Mouse (Mus musculus): ENCODE measurements around the gene Casp8ap2.

The Casp8ap2 gene

DNA sequence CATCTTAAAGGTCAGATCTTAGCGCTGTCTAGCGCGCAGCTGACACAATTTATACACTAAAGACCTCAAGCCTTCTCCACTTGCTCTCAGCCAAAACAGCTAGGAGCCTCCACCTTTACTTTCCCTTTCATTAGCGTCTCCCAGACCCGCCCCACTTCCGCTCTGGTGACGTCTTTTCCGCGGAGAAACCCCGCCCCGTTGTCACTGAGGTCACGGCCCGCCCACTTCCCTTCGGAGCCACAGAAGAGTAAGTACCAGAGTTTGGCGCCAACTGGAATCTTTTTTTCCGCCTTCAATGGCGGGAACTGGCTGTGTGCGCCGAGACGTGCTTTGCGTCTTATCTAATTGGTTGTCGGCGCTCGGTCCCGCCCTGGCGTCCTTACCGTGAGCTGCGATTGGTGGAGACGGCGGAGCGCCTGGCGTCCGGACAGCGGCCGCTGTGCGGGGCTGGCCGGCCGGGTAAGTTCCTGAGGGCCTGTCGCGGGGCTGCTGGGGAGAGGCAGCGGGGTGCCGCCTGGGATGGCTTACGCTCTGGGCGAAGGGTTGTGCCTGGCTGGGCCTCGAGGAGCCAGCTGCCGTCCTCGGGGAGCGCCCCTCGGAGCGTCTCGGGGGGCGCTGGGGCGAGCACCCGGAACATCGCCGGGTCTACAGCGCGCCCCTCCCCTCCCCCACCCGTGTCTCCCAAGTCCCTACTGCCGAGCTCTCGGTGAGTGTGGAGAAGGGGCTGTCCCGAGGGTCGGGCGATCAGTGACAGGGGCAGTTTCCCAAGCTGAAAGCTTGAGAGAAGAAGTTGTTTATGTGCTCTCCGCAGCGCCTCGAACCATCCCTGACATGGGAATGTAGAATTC, at the start of gene Casp8ap2:
Gene Casp8ap2 (plus strand): TSS at position 418 of the 848 bp plus-strand sequence.
- peak; percentile 97 to 98 for DNase-seq

DNA sequence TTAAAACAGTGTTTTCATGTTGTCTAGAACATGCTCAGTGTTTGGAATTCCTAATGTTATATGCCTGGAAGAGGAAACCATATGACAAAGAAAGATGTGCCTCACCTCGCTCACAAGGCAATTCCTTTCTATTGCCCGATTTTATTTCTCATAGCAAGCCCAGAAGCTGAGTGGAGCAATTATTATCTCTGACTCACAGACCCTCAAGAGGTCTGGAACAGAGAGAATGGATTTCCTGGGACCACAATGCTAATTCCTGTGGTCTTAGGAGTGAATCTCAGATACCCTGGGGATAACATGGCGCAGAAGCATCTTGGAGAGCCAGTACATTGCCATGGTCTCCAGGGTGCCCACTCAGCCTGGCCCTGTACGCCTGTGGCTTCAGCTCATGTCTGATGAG, 46.2 kb upstream of the Casp8ap2 start:
- DNase-seq = no peak

DNA sequence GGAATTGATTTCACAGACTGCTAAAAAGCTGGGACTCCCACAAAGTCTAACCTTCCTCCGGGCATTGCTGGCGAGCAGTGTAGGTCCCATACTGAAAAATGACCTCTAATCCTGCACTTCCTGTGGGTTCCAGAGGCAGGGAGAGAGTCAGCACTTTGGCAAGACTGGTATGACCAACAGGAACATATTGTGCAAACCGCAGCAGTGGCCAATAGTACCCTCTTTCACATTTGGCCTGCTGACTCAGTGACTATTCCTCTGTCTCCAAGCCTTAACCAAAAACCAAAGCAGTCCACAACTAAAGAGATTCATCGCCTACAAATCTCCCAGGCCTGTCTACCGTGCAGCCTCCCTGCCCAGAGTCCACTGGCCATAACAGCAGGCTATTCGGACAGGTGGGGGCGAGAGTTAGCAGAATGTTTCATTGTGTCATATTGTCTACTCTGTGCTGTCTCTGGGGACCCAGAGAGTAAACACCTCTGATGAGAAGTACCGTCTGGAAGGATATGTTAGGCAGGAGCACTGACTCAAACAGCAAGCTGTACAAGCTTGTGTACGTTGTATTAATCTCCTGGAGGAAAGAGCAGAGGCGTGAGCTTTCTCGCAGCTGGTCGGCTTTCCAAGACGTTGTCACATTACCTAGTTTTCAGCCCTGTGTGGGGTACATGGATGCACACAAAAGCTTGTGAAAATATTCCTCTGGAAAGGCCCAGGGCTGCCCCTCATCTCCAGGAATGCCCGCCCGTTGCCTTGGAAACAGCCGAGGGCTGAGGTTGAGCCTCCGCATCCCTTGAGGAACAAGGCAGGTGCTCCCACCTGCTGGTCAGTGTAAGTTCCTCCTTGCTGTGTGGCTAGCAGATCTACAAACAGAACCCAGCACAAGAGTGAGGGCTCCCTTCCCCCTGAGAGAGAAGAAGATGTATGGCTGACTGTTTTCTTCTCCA, 45.0 kb upstream of the Casp8ap2 start:
- peak; percentile 32 to 34 for DNase-seq

DNA sequence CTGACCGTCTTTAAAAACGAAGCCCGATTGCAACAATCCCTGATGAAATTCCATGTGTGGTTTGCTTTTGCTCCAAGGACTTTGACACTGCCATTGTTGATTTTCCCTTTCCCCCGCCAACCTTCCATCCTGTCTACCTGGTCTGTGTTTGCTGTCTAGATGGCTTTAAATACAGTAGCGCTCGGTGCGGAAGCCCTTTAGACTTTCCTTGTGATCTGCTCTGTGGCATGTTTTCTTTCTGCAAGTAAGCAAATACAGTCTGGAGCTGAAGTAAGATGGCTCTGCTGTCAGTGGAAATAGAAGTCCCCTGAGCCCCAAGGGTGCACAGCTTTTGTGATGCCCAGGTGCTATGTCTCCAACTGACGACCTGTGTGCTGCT, 44.3 kb upstream of the Casp8ap2 start:
- DNase-seq = no peak

DNA sequence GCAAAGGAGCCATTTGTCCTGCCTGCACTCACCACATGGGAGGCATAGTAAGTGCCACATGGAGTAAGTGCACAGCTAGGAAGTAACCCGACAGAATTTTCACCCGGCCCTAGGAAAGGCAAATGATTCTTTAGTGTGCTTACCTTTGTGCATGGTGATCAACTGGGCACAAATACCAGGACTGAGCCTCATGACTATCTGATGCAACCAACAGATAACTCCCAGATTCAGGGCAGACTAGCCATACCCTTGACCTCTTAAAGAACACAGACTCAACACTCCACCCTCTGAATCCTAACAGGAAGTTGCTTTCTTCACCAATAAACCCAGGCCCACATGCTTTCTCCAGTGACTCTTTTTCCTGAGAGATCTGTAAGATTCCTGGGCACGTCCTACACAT, 43.8 kb upstream of the Casp8ap2 start:
- no peak for DNase-seq

DNA sequence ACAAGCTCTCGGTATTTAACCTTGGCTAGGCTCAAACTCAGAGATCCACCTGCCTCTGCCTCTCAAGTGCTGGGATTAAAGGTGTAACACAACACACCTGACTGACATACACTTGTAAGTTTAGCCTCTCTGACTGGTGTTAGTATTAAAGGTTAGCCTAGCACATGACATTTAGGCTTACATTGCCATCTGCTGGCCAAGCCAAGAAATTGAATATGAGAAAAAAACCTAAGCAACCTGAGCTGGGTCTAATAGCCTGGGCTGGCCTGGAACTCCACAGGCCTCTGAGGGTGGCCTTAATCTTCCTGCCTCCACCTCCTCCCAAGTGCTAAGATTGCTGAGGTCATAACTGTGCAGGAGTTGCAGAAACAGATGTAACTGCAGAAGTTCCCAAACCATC, 43.1 kb upstream of the Casp8ap2 start:
- DNase-seq = peak; percentile 29 to 61

DNA sequence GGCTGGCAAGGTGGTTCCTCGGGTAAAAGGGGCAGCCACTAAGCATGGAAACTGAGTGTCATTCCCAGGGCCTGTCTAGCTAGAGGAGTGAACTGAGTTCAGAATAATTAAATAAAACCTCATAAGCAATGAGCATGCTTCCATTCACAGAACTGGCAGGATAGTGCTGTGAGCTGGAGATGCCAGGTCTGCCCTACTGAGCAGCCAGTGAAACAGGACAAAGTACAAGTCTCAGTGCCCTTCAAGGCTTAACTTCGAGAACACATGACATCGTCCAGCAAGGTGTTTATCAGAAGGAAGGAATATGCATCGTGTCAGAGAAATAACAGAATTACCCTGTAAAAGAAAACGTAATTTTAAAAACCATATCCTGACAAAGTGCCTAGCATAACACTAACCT, 41.7 kb upstream of the Casp8ap2 start:
- no peak for DNase-seq

DNA sequence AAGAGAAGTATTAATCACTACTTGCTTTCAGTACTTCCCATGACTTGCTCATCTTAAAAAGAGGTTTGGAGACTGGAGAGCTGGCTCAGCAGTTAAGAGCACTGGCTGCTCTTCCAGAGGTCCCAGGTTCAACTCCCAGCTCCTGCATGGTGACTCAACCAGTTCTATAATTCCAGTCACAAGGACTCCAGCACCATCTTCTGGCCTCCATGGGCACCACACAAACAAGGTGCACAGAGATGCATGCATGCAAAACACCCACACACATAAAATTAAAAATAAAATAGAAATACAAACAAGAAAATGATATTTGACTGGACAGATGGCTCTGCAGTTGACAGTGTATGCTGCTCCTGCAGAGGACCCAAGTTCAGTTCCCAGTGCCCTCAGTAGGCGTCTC, 40.6 kb upstream of the Casp8ap2 start:
- no peak for DNase-seq

DNA sequence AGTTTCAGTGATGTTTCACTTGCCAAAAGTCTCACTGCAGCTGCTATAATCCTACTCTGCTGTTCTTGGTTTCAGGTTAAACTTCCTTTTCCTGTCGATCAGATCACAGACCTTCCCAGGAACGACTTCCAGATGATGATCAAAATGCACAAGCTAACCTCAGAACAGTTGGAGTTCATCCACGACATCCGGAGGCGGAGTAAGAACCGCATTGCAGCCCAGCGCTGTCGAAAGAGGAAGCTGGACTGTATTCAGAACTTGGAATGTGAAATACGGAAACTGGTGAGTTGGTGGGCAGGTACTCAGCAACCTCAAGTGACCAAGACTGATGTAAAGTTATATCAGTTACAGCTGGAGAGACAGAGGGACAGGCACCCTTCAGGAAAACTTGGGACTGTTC, 40.1 kb upstream of the Casp8ap2 start:
- DNase-seq = no peak

DNA sequence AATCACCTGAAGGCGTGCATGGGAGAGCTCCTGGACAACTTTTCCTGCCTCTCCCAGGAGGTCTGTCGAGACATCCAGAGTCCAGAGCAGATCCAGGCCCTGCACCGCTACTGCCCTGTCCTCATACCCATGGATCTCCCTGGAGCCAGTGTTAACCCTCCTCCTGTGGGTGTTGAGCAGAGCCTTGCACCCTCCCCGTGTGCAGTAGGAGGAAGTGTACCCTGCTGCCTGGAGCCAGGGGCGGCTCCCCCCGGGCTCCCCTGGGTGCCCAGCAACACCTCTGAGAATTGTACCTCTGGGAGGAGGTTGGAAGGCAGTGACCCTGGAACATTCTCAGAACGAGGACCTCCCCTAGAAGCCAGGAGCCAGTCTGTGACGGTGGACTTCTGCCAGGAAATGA, 35.4 kb upstream of the Casp8ap2 start:
- DNase-seq = no peak

DNA sequence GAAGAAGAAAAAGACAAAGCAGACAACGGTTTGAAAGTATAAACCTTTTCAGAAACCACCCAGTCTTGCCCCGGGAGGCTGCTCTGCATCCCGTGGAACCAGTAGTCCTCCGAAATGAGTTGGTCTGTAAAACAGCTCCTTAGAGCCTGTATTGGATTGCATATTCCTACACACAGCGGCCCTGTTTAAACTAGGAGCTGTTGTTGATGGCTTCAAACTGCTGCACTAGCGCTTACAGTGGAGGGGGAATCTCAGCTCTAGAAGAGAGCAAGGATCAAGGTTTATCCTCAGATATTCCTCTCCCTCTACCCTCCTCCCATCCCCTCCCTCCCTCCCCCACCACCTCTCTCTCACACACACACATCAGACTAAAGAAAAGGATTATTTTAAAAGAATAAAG, 31.1 kb upstream of the Casp8ap2 start:
- DNase-seq = no peak

DNA sequence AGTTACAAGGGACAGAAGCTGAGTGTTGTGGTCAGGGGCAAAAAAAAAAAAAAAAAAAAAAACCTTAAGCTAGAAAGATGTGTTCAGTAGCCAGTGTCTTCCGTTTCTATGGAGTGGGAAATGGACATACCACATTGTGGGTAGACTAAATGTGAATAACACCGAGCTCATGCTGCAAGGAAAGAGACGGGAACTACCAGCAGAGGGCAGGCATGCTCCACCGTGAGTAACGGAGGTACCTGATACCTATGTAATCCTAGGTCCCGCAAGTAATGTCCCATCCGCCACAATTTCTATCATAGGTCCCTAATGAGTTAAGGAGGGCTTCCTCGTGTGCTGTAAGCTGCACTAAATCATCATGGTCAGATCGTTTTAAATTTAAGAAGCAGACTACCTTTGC, 28.7 kb upstream of the Casp8ap2 start:
- DNase-seq = peak; percentile 64 to 67

DNA sequence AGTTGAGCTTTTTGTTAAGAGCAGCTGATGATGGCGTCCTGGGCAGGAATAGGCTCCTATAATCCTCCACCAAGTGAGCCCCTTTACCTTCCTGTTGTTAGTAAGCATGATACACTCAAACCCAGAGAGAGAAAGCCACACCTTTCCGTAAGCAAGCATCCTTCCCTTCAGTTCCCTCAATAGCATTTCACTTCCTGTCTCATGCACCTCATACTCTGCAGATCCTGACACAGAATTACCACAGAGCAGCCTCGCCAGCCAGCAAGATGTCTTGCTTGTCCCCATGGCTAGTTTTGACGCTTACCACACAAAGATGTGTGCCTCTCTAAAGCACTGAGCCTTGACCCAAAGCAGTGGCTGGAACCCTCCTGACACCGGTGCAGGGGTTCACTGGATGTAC, 27.7 kb upstream of the Casp8ap2 start:
- no peak for DNase-seq

DNA sequence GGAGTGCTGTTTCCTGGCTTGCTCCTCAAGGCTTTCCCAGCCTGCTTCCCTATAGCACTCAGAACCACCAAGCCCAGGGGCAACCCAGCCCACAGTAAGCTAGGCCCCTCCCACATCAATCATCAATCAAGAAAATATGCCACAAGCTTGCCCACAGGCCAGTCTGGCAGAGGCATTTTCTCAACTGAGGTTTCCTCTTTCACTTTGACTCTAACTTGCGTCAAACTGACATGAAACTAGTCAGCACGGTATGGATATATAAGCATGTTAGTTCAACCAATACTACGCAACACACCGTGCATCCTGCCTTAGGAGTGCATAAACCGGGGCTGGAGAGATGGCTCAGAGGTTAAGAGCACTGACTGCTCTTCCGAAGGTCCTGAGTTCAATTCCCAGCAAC, 27.0 kb upstream of the Casp8ap2 start:
- no peak for DNase-seq

DNA sequence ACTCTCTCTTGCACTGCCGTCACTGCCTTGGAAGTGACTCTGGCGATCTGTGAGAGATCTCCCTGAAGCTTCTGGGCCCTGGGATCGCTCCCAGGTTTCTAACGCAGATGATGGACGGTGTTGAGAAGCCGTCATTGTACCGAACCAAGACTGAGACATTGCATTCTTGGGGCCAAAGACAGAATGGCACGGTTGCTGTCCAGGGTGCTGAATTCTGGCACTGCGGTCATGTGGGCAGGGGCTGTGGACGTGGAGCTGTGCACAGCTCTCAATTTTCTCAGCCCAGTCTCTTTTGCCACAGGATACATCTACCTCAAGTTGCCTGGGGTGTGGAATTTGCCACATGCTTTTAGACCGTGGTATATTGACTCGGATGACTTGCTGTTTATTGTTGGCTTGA, 14.1 kb upstream of the Casp8ap2 start:
- no peak for DNase-seq

DNA sequence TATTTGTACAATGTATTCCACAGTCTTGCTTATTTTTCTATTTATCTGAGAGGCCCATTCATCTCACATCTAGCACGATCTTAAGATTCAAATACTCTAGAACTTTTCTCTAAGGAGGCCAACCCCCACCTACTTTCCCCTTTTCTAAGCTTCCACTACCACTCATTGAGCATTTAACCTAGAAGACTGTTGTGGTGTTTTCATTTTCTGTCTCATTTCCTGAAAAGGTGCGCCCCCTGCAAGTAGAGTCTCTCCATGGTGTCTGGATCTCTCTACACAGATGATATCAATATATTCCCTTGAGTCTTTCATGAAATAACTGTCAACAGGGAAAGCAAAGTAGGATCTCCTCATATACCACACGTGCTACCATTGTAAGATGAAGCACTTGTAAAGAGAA, 12.6 kb upstream of the Casp8ap2 start, which contains the start of gene Gja10:
Gene Gja10 (minus strand): TSS at position 101 of the 400 bp plus-strand sequence.
- DNase-seq = no peak

DNA sequence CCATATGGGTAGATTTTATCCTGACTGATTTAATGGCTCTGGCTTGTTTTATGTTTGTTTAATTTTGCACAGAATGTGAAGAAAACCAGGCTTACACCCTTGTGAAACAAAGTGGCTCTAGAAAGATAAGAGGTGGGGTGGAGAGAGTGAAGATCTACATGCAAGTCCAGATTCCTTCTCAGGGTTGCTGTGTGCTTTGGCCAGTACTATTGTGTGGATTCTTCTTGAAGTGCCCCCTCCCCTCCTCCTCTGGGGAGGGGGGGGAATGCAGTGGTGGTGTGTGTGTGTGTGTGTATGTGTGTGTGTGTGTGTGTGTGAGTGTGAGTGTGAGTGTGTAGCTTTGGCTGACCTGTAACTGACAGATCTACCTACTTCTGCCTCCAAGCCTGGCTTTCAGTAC, 6.4 kb downstream of the Casp8ap2 start:
- DNase-seq = no peak

DNA sequence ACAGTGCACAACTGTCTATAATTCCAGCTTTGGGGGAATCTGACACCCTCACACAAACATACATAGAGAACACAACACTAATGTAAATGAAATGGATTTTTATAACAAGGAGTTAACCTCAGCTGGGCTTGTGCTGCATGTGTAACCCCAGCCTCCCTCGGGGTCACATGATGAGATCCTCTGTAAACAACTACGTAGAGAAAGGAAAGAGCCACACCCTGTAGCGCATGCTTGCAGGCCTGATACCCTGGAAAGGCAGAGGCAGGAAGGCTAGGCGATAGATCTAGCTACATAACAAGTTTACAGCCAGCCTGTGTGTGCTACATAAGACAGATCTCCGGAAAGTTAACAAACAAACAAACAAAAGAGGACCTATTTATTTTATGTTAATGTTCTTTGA, 36.4 kb downstream of the Casp8ap2 start:
- no peak for DNase-seq

DNA sequence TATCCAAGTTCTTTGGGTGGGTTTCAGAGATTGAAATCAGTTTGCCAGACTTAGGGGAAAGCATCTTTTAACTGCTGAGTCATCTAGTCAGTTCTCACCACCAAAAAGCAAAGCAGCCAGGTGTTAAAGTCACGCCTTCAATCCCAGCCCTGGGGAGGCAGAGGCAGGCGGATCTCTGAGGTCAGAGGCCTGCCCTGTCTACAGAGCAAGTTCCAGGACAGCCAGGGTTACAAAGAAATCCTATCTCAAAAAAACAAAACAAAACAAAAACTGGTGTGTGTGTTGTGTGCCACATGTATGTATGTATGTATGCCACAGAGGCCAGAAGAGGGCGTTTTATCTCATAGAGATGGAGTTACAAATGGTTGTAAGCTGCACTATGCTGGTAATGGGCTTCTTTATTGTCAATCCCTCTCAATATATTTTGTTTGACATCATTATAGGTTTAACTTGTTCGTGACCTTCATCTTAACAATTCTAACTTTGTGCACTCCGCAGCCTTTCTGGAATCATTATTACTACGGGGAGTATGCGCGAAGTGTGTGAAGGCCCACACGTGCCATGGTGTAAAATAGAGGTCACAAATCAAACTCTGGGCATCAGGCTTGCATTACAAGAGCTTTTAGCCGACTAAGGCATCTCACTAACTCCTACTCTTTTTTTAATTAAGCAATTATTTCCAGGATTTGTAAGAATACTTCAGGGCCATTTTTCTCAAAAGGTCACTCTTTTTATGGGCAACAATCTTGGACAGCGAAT, 41.1 kb downstream of the Casp8ap2 start:
- DNase-seq = peak; percentile 9 to 11

DNA sequence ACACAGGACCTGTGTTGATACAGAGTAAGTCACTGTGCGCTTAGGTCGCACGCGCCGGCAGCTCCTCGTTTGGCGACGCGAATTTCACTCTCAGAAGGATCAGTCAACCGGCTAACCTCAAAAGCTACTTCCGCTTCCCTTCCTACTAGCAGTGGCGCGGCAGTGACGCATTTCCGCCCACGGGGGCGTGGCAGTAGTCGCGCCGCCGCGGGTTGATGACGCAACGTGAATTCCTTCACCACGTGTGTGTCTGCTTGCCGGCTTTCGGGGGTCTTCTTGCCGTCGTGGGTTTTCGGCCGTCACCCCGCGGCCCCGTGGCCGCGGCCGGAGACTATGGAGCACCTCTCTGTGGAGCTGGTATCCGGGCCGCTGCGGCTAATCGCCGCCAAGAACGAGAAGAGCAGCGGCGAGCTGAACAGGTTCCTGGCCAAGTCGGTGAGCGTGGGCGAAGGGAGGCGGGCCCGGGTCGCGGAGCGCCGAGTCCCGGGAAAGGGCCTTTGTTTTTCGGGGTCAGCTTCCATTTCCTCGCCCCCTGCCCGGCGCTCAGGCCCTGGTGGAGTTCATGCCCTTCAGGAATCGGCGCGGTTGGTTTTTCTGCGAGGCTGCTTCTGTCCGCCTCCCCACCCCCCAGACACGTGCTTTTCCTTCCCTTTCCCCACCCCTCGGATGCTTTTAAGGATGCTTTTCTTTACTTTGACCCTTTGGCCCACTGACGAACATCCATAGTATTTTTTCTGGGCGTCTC, 41.8 kb downstream of the Casp8ap2 start, which contains the start of gene Mdn1:
Gene Mdn1 (plus strand): TSS at position 202 of the 745 bp plus-strand sequence.
- DNase-seq = peak; percentile 96 to 98

DNA sequence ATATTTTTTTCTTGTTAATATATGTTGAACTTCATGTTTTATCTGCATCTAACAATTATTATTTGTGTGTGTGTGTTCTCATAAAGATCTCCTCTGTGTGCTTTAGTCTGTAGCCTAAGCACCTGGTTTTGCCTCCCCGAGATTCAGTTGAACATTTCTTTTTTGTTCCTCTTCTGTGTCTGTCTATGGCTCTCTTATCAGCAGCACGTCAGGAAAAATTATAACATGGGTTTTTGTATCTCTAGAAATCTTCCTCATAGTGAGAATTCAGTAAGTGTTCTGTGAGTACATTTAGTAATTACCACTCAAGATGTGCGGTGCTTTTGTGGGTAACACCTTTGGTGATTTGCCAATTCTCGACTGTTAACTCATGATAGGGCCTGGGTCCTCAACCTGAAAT, 50.6 kb downstream of the Casp8ap2 start:
- no peak for DNase-seq

DNA sequence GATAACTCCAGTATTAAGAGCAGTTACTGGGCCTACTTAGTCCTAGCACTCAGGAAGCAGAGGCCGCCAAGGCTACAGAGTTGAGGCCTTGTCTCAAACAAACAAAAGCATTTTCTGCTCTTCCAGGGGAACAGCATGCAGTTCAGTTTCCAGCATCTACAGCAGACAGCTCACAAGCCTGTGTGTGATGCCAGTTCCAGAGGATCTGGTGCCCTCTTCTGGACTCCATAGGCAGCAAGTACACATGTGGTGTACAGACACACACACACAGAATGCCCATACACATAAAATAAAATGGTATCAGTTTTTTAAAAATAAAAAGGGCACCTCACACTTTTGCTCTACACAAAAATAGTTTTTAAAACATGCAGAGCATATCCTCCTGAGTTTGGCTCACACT, 53.0 kb downstream of the Casp8ap2 start:
- DNase-seq = no peak
